Mouse (Mus musculus): ENCODE data around the gene Srsf10.

DNA sequence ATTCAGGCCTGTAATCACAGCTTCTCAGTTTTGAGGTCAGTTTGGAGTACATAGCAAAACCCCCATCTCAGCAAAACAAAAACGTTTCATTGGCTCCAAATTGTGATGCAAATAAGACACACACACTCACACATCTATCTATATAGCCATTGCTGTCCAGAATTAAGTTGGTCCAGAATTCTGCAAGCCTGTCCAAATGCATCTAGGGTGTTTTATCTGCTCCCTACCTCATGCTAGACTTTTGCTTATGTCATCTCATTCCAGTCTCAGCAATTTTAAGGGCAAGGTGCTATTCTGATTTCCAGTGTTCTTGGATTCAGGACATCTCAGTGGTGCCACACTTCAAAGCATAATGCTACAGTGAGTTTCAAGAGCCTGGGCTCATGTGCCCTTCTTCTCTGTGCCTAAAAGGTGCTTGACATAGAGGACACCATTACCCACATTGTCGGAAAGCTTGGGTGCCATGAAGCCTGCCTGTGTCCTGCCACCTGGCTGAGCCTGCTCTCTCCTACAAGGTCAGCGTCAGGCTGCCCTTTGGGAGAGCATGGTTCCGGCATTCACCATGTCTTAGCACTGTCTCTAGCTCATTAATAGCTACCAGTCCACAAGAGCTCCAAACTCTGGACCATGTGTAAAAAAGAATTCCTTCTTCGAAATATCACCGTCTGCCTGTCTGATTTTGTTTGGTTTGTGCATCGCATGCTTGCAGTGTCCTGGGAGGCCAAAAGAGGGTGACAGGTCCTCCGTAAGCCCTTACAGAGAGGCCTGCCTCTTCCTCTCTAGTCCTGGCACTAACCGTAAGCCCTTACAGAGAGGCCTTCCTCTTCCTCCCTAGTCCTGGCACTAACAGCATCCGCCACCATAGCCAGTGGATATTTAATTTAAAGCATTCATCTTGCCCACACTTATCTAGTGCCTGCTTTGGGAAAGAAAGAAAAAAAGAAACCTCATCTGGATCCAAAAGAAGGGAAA, 19.3 kb downstream of the Srsf10 start:
- TF ChIP-seq CTCF (IDR thresholded peaks at IDR 0.05; ENCODE audit: control insufficient read depth, insufficient read depth, insufficient read length): no peak
- no peak for TF ChIP-seq MAX (IDR thresholded peaks at IDR 0.05)
- no peak for TF ChIP-seq CEBPB (IDR thresholded peaks at IDR 0.05; ENCODE audit: low read depth)
- no peak for TF ChIP-seq FOSL1 (IDR thresholded peaks at IDR 0.05; ENCODE audit: insufficient read depth, low read length, poor library complexity, severe bottlenecking)
- no peak for TF ChIP-seq USF1 (IDR thresholded peaks at IDR 0.05; ENCODE audit: low read depth)
- no peak for TF ChIP-seq MYOG (IDR thresholded peaks at IDR 0.05; ENCODE audit: control insufficient read depth, extremely low read depth, insufficient read length)

Data from C2C12 (cell line).